Mouse (Mus musculus): ENCODE data around the gene Nek9.
"Not testable (repeated sequence)": the region's sequence is repeated elsewhere in the genome, so short reads cannot be mapped to it uniquely, and the experiment has no call there.

Nek9 gene

DNA sequence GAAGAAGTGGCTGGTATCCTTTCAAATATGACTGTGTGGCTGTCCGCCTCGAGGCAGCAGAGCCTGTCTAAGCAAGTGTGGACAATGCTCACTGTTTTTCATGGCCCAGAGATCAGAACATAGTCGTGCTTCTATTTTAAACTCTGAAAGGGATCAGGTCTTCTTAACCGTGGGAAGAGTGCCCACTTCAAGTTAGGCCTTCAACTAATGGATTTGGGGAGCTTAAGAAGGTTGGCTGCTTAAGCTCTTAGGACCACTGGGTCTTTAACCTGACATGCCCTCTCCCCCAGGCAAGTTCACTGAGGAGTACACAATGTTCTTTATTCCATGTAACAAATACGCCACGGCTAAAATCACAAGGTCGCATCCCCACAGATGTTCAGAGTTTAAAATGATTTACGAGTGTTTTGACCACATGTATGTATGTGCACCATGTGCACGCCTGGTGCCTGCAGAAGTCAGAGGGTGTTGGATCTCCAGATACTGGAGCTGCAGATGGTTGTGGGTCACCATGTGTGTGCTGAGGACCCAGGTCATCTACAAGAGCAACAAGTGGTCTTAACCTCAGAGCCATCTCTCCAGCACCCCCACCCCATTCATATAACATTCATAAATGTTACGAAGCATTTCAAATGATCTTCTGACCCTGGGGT, 41.7 kb downstream of the Nek9 start:
- in situ Hi-C loops (cut with MboI; ENCODE audit: unreplicated experiment in 2 of 2): loop anchor here in 1 of 2 experiments (10.0 kb wide), 1 partner anchor 213 kb away; no protein-coding TSS in a partner anchor

DNA sequence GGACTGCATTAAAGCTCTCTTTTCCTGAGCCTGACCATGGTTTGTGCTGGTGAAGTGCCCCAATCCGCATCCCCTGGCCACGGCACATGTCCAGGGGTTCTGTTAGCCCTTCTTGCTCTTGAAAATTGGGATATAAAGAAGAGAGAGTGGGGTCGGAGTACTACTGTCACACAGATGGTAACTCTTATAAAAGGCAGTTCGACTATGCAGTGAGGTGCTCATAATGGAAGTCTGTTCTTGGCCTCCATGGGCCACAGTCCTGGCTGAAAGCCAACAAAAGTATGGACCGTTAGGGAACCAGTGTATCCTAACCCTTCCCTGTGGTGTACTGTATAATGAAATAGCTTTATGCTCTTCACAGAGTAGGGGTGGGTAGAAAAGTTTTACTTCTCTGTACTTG, 42.2 kb downstream of the Nek9 start:
- in situ Hi-C loops (cut with MboI; ENCODE audit: unreplicated experiment in 2 of 2): loop anchor here in 1 of 2 experiments (10.0 kb wide), 1 partner anchor 212 kb away; no protein-coding TSS in a partner anchor

DNA sequence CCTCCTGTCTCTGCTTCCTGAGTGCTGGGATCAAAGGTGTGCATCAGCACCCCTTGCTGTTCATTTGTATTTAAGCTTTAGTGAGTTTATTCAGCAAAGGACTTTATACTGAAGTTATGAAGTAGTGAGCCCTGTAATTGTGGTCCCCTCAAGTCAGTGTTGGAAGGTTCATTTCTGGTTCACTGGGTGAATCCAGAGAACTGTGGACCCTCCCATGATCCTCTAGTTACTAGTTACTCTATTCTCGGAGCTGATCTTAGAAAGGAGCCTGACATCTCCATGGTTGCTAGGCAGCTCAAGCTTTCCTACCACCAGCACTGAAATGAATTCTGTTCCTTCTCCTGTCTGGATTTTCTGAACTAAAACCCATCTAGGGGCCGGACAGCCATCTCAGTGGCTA, 43.7 kb downstream of the Nek9 start:
- in situ Hi-C loops (cut with MboI; ENCODE audit: unreplicated experiment in 2 of 2): loop anchor here in 1 of 2 experiments (10.0 kb wide), 1 partner anchor 211 kb away; no protein-coding TSS in a partner anchor

GRCm38 (mm10) chr12:85292906-85293305, 46.3 kb downstream of the Nek9 start:
- in situ Hi-C loops (cut with MboI; ENCODE audit: unreplicated experiment in 2 of 2): loop anchor here in 1 of 2 experiments (10.0 kb wide), 1 partner anchor 208 kb away; no protein-coding TSS in a partner anchor

DNA sequence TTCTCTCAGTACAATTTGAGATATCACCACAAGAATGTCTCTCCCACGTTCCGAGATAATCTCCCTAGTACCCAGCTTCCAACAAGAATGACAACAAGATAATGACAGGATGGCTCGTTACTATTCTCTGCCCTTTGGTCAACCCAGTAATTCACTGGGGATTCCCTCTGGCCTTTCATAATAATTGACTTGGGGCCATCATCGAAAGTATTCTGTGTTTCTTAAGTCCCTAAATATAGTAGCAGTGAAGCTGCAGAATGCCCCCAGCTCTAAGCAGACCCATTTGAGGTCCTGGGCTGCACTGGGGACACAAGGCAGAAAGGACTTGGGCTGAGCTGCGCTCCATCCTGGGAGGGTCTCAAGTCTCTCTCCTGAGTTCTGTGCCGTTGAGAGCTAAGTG, 46.9 kb downstream of the Nek9 start:
- in situ Hi-C loops (cut with MboI; ENCODE audit: unreplicated experiment in 2 of 2): loop anchor here in 1 of 2 experiments (10.0 kb wide), 1 partner anchor 207 kb away; no protein-coding TSS in a partner anchor

DNA sequence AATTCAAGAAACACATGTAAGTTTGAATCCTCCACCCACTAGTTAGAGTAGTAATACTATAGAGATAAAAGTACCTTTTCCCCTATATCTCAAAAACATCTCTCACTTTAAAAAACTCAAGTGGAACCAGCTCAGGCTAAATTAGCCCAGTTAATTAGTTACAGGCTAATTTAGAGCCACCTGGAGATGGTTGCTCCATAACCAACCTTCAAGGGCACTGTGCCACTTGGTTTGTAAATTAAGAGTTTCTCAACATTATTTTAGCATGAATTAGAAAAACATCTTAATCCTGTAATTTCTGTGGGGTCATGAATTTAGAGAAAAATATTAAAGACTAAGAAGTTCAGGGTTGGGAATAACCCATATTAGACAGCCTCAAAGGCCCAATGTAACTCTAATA, 47.6 kb downstream of the Nek9 start:
- in situ Hi-C loops (cut with MboI; ENCODE audit: unreplicated experiment in 2 of 2): loop anchor here in 1 of 2 experiments (10.0 kb wide), 1 partner anchor 207 kb away; no protein-coding TSS in a partner anchor

- in situ Hi-C loops (cut with MboI; ENCODE audit: unreplicated experiment in 2 of 2): loop anchor here in 1 of 2 experiments (10.0 kb wide), 1 partner anchor 206 kb away; no protein-coding TSS in a partner anchor
Measured at GRCm38 (mm10) chr12:85290633-85291032, 48.5 kb downstream of the Nek9 start.

GRCm38 (mm10) chr12:85289157-85290000, 49.8 kb downstream of the Nek9 start:
- in situ Hi-C loops (cut with MboI; ENCODE audit: unreplicated experiment in 2 of 2): loop anchor here (5.0 kb wide), 2 partner anchors 117 to 122 kb away; no protein-coding TSS in a partner anchor

DNA sequence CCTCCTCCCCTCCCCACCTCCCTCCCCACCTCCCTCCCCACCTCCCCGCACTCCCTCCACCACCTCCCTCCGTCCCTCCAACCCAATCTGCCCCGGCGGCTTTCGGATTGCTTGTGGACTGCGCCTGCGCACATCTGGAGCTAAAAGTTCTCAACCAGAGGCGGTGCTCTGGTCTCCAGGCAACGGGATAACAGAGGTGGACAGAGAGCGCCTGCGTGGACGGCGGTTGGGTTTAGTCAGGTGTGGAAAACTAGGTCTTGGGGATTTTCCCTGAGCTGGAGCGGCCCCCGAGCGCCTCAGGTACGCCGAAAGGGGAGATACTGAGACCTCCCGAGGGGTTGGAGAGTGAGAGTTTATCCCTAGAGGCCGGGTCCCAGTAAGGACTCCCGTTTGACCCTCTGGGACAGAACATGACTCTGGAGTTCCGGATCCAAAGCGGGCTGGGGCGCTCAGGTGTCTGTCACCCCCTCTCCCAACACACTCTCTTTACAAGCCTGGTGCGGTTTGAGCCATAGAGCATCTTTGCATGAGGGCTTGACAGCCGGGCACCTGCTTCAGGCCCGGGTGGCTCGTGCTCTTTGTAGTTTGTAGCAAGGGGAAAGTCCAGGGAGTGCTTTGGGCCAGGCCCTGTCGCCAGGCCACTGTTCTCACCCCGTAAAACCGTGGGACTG, 50.5 kb downstream of the Nek9 start, which contains the start of gene Zc2hc1c:
Gene Zc2hc1c, plus strand, starts transcription at position 106 of the 671 bp plus-strand sequence.
- in situ Hi-C loops (cut with MboI; ENCODE audit: unreplicated experiment in 2 of 2): loop anchor here (5.0 kb wide), 2 partner anchors 116 to 121 kb away; no protein-coding TSS in a partner anchor

DNA sequence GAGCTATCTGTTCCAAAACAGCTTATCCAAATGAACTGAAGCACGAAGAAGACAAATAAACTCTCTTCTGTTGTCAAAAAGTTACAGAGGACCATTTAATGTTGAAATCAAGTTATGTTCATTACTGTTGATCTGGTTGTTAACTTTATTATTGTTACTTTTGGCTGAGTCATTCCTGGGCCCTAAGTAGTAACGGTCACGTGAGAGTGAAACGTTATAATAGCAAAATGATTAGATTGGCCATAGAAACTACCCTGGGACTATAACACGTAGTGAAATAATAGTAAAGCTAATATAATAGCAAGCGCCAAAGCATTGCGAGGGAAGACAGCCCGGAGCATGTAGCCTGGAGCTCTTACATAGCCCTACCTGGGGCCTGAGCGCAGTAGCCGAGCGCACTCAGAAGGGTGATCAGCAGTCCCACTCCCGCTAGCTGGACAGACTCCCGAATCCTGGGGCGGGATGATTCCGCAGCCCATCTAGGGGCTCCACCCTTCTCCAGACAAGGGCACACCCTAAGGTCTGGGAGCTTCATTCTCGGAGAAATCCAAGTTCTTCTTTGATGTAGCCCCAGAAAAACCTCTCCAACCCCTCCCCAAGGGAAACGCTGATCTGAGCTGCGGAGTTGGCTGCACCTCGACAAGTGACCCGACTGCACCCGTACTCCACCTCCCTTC, 51.2 kb downstream of the Nek9 start, which contains the start of gene Acyp1:
Gene Acyp1, minus strand, starts transcription at position 630 of the 677 bp plus-strand sequence.
- in situ Hi-C loops (cut with MboI; ENCODE audit: unreplicated experiment in 2 of 2): loop anchor here (5.0 kb wide), 2 partner anchors 116 to 121 kb away; no protein-coding TSS in a partner anchor

DNA sequence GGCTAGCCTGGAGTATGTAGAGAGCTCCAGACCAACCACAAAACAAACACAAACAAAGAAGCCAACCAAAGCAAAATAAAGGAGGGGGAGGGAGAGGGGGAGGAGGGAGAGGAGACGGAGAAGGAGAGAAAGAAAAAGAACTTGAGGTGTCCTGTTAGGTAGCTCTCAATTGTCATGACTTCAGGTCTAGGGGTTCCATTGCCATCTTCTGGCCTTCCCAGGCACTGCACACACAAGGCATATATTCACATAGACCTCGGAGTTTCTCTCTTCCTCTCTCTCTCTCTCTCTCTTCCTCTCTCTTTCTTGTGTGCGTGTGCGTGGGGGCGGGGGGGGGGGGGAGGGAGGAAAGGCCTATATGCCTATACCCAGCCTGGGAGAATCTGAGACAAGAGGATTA, 52.2 kb downstream of the Nek9 start:
- in situ Hi-C loops (cut with MboI; ENCODE audit: unreplicated experiment in 2 of 2): loop anchor here (5.0 kb wide), 2 partner anchors 115 to 120 kb away; no protein-coding TSS in a partner anchor

DNA sequence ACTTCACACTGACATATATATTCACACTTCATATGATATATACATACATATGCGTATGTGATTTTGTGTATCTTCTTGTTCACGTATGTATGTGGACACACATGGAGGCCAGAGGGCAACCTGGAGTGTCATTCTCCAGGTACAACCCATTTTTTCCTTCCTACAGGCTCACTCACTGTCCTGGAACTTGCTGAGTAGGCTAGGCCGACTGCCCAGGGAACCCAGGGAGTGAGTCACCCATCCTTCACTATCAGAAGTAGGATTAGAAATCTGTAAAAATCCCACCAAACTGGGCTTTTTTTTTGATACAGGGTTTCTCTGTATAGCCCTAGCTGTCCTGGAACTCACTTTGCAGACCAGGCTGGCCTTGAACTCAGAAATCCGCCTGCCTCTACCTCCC, 54.2 kb downstream of the Nek9 start:
- in situ Hi-C loops (cut with MboI; ENCODE audit: unreplicated experiment in 2 of 2): loop anchor here (5.0 kb wide), 2 partner anchors 113 to 118 kb away; no protein-coding TSS in a partner anchor

GRCm38 (mm10) chr12:85284331-85284730, 54.8 kb downstream of the Nek9 start:
- in situ Hi-C loops (cut with MboI; ENCODE audit: unreplicated experiment in 2 of 2): no loop called here

GRCm38 (mm10) chr12:85281756-85282155, 57.4 kb downstream of the Nek9 start:
- in situ Hi-C loops (cut with MboI; ENCODE audit: unreplicated experiment in 2 of 2): not testable (repeated sequence)

- in situ Hi-C loops (cut with MboI; ENCODE audit: unreplicated experiment in 2 of 2): no loop called here
Measured at GRCm38 (mm10) chr12:85280845-85281651, 58.1 kb downstream of the Nek9 start.

- in situ Hi-C loops (cut with MboI; ENCODE audit: unreplicated experiment in 2 of 2): no loop called here
Measured at GRCm38 (mm10) chr12:85280105-85280844, 58.9 kb downstream of the Nek9 start.

- in situ Hi-C loops (cut with MboI; ENCODE audit: unreplicated experiment in 2 of 2): no loop called here
Measured at GRCm38 (mm10) chr12:85279396-85280080, 59.6 kb downstream of the Nek9 start.

Measured in v-Abl transformed pro-B cells (cell line).